Mouse (Mus musculus) liver, embryonic 16.5 days (tissue): Measurements from ENCODE around the gene Coro1a. TPM values are rescaled to one million over a fixed set of nuclear protein-coding genes. Genes with fewer than 3 reads are reported as not detected.

Source experiments
- ATAC-seq: fragments of 200-750 bp; cut with Nextera tagmentation; 2 replicates; pipeline ENCODE4 v1.8.0; 2017; ENCODE audit warnings: low read depth, mild to moderate bottlenecking, moderate number of reproducible peaks, moderate library complexity
- H3K27ac ChIP-seq: fragments of 300-500 bp; sonication (generic); 2 replicates; pipeline ENCODE4 v1.5.1; 2014; ENCODE audit warnings: mild to moderate bottlenecking, low read length
- H3K27me3 ChIP-seq: fragments of 300-500 bp; sonication (generic); 2 replicates; pipeline ENCODE4 v1.6.1; 2014; ENCODE audit warnings: low read depth, low read length, mixed read lengths; ENCODE audit not compliant: control insufficient read depth, insufficient read depth
- H3K36me3 ChIP-seq: fragments of 300-500 bp; sonication (generic); 2 replicates; pipeline ENCODE4 v1.6.1; 2014; ENCODE audit warnings: mild to moderate bottlenecking; ENCODE audit not compliant: control insufficient read depth, insufficient read depth
- H3K4me1 ChIP-seq: fragments of 300-500 bp; sonication (generic); 2 replicates; pipeline ENCODE4 v1.6.1; 2014; ENCODE audit warnings: low read depth, low read length, mixed read lengths; ENCODE audit not compliant: control insufficient read depth
- H3K4me2 ChIP-seq: fragments of 300-500 bp; sonication (generic); 2 replicates; pipeline ENCODE4 v1.6.1; 2014; ENCODE audit warnings: low read depth, low read length, mixed read lengths
- H3K4me3 ChIP-seq: fragments of 300-500 bp; sonication (generic); 2 replicates; pipeline ENCODE4 v1.5.1; 2014; ENCODE audit warnings: low read depth, mild to moderate bottlenecking, low read length
- H3K9ac ChIP-seq: fragments of 300-500 bp; sonication (generic); 2 replicates; pipeline ENCODE4 v1.6.1; 2014; ENCODE audit warnings: low read depth, low read length
- H3K9me3 ChIP-seq: fragments of 300-500 bp; sonication (generic); replicated peaks from 2 replicates; pipeline ENCODE4 v1.6.1; 2016; ENCODE audit warnings: low read length; ENCODE audit not compliant: control insufficient read depth
- WGBS: fragments of 180-500 bp; shearing (Covaris S2); extraction: QIAGEN DNeasy Blood & Tissue Kit; methylation state at CpG from one replicate; pipeline ENCODE4 v1.1.7; 2014; ENCODE audit not compliant: insufficient replicate concordance; 5-methylcytosine and 5-hydroxymethylcytosine counted together
- polyA plus RNA-seq: library from polyadenylated mRNA; unstranded; fragments of >200 nt; fragmentation: Nextera tagmentation; extraction: Ambion mirVana; gene quantifications from 2 replicates; pipeline ENCODE4 v1.2.1, GENCODE M21; 2015

The Coro1a gene
- polyA plus RNA-seq, 1 experiment from 2014 or later: 105 TPM

DNA sequence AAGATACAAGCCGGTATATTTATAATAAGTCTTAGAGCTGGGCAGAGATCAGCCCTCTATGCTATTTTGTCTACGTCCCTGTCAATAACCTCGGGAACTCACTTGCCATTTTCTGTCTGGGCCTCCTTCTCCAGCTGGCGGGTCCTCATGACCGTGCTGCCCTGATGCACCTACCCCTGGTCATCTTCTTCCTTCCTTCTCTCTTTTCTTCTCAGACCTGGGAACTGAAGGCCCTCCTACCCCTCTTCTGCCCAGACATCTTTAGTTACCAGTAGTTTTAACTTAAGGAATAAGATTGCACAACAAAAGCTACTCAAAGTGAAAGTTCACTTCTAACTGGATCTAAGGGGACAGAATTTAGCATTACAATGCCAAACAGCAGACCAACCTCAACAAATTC is 27.9 kb downstream of the Coro1a start:
- H3K36me3 ChIP-seq: no peaks in the 10 kb centered on the region
- H3K4me1 ChIP-seq: no peaks in the 10 kb centered on the region
- H3K4me3 ChIP-seq: no peak overlapping the region
- no peak overlapping the region for H3K9ac ChIP-seq
- H3K27ac ChIP-seq: no peak overlapping the region
- no peaks in the 10 kb centered on the region for H3K9me3 ChIP-seq
- no peaks in the 10 kb centered on the region for H3K27me3 ChIP-seq
- no peak overlapping the region for H3K4me2 ChIP-seq
- WGBS: 65% methylated on average over 5 of the region's 5 CpGs
- ATAC-seq: no peak

- no peaks in the 10 kb centered on the region for H3K4me1 ChIP-seq
- H3K4me3 ChIP-seq: no peak overlapping the region
- H3K36me3 ChIP-seq: no peaks in the 10 kb centered on the region
- no peaks in the 10 kb centered on the region for H3K27me3 ChIP-seq
- no peaks in the 10 kb centered on the region for H3K9me3 ChIP-seq
- H3K27ac ChIP-seq: peak overlapping the region; percentile 45
- peak; percentile 46 for ATAC-seq
- H3K4me2 ChIP-seq: no peak overlapping the region
- WGBS: 74% methylated on average over 8 of the region's 8 CpGs
- no peak overlapping the region for H3K9ac ChIP-seq
Observed at GRCm38 (mm10) chr7:126678545-126679341, 28.8 kb downstream of the Coro1a start.

- WGBS: 58% methylated on average over 4 of the region's 4 CpGs
- H3K9me3 ChIP-seq: no peaks in the 10 kb centered on the region
- peaks cover 2% of the 10 kb centered on the region; the same call in 1 of the 2 replicates for H3K36me3 ChIP-seq
- no peak overlapping the region for H3K4me3 ChIP-seq
- peak overlapping the region; percentile 53 for H3K27ac ChIP-seq
- H3K9ac ChIP-seq: no peak overlapping the region
- H3K4me2 ChIP-seq: no peak overlapping the region
- no peaks in the 10 kb centered on the region for H3K4me1 ChIP-seq
- no peaks in the 10 kb centered on the region for H3K27me3 ChIP-seq
- ATAC-seq: no peak
Observed at GRCm38 (mm10) chr7:126676631-126677220, 30.9 kb downstream of the Coro1a start.

- peak within 1 kb of the TSS; percentile 6 for H3K4me3 ChIP-seq
- ATAC-seq: peak; percentile 77
Observed at GRCm38 (mm10) chr7:126676207-126676606, 31.4 kb downstream of the Coro1a start, which contains the start of gene Sult1a1. Gene Sult1a1 (minus strand): TSS chr7:126676432.

GRCm38 (mm10) chr7:126675104-126675503 is 32.5 kb downstream of the Coro1a start:
- no peak for ATAC-seq
- Histone ChIP-seq H3K36me3 (peaks cover 3% of the 10 kb centered on the region; the same call in 1 of the 2 replicates), H3K4me2 (peak overlapping the region; percentile 12; the same call in 1 of the 2 replicates), H3K27ac (no peak overlapping the region), H3K4me3 (peak overlapping the region; percentile 6; the same call in 1 of the 2 replicates), H3K9ac (no peak overlapping the region), H3K27me3 (no peaks in the 10 kb centered on the region), H3K4me1 (no peaks in the 10 kb centered on the region), H3K9me3 (no peaks in the 10 kb centered on the region)
- 76% methylated on average over 8 of the region's 8 CpGs for WGBS

More at GRCm38 (mm10) chr7:126676207-126676606, 31.4 kb downstream of the Coro1a start, which contains the start of gene Sult1a1:
- Histone ChIP-seq H3K36me3 (peaks cover 3% of the 10 kb centered on the region; the same call in 1 of the 2 replicates), H3K9ac (no peak within 1 kb of the TSS), H3K4me1 (no peaks in the 10 kb centered on the region), H3K27me3 (no peaks in the 10 kb centered on the region), H3K9me3 (no peaks in the 10 kb centered on the region), H3K4me2 (peak within 1 kb of the TSS; percentile 12), H3K27ac (peak within 1 kb of the TSS; percentile 54)
- WGBS: 48% methylated on average over 1 of the region's 1 CpGs

- Histone ChIP-seq H3K36me3 (peaks cover 3% of the 10 kb centered on the region; the same call in 1 of the 2 replicates), H3K9me3 (no peaks in the 10 kb centered on the region), H3K4me2 (no peak overlapping the region), H3K9ac (no peak overlapping the region), H3K27ac (no peak overlapping the region), H3K4me3 (no peak overlapping the region), H3K4me1 (no peaks in the 10 kb centered on the region), H3K27me3 (no peaks in the 10 kb centered on the region)
- 85% methylated on average over 9 of the region's 9 CpGs for WGBS
- ATAC-seq: no peak
Observed at GRCm38 (mm10) chr7:126672111-126672510, 35.5 kb downstream of the Coro1a start.

DNA sequence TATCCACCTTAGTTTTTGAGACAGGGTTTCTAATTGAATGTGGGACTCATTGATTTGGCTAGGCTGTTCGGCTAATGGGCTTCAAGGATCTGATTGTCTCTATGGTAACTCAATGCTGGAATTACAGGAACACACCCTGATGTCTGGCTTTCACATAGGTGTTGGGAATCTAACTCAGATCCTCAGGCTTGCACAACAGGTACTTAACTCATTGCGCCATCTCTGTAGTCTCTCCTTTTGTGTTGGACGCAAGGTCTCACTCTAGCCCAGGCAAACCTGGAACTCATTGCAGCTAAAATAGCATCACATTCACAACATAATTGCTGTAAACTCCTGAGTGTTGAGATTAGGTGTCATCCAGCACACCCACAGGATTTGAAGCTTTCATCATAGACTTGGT is 37.4 kb downstream of the Coro1a start:
- Histone ChIP-seq H3K27ac (no peak overlapping the region), H3K4me1 (no peaks in the 10 kb centered on the region), H3K4me2 (no peak overlapping the region), H3K9me3 (no peaks in the 10 kb centered on the region), H3K36me3 (peaks cover 10% of the 10 kb centered on the region), H3K4me3 (no peak overlapping the region), H3K27me3 (no peaks in the 10 kb centered on the region), H3K9ac (no peak overlapping the region)
- ATAC-seq: no peak
- WGBS: 68% methylated on average over 3 of the region's 3 CpGs

- WGBS: 59% methylated on average over 5 of the region's 5 CpGs
- no peaks in the 10 kb centered on the region for H3K9me3 ChIP-seq
- H3K4me3 ChIP-seq: no peak overlapping the region
- peaks cover 15% of the 10 kb centered on the region for H3K36me3 ChIP-seq
- no peaks in the 10 kb centered on the region for H3K4me1 ChIP-seq
- no peak overlapping the region for H3K27ac ChIP-seq
- no peak for ATAC-seq
- no peaks in the 10 kb centered on the region for H3K27me3 ChIP-seq
- H3K9ac ChIP-seq: no peak overlapping the region
- H3K4me2 ChIP-seq: no peak overlapping the region
Observed at GRCm38 (mm10) chr7:126668452-126668851, 39.1 kb downstream of the Coro1a start.
